ENCODE assay signal across 17 mouse cellular contexts in genomic region chr14:10020400-10021140, GRCm38 (mm10).
DNase-seq lines count a peak whose midpoint lies in the region; ATAC-seq and TF ChIP-seq lines count a peak whose summit lies in the region.
"Had no signal": no experiment of that assay in that cellular context is flagged by ENCODE, and none has a peak within 500 bp of the region (broad histone marks: within the 10 kb centered on the region; RNA-seq: fewer than 3 reads in every experiment).

No protein-coding gene starts in this region.

- peak; percentile 24 for DNase-seq in embryonic facial prominence, embryonic 11.5 days (ENCODE audit: low spot score)
- no peak for DNase-seq in embryonic facial prominence, embryonic 10.5 days (ENCODE audit: low spot score)
- peak; percentile 62 for DNase-seq in kidney, postnatal 0 days (ENCODE audit: low spot score)
- peak; percentile 4 for DNase-seq in lung, postnatal 36 days
- DNase-seq in lung, postnatal 14 days = no peak
- DNase-seq in stomach, postnatal 0 days (ENCODE audit: low spot score) = no peak
- DNase-seq in thymus, postnatal 10 days (ENCODE audit: low spot score in 2 of 2) = no peak
- DNase-seq: cerebellum, adult 2 months; embryo, embryonic 11 days; gastrocnemius, postnatal 25 days; kidney, adult 18-20 months; liver, embryonic 13.5 days; spleen, adult 18-20 months had no signal

- ATAC-seq in embryonic facial prominence, embryonic 11.5 days (replicated peaks; ENCODE audit: insufficient number of reproducible peaks, low FRiP score, low TSS enrichment, low read depth) = no peak
- no peak for ATAC-seq in kidney, postnatal 0 days (replicated peaks; ENCODE audit: low FRiP score, low read depth)
- no peak for ATAC-seq in kidney, embryonic 15.5 days (replicated peaks; ENCODE audit: low FRiP score)
- ATAC-seq in stomach, postnatal 0 days (ENCODE audit: low FRiP score, low TSS enrichment) = no peak

- H3K27ac ChIP-seq in embryonic facial prominence, embryonic 11.5 days (replicated peaks; ENCODE audit: low read depth, low read length) = no peak overlapping the region
- H3K27ac ChIP-seq in embryonic facial prominence, embryonic 10.5 days (replicated peaks) = no peak overlapping the region
- H3K27ac ChIP-seq in kidney, postnatal 0 days = no peak overlapping the region
- no peak overlapping the region for H3K27ac ChIP-seq in kidney, embryonic 15.5 days
- no peak overlapping the region for H3K27ac ChIP-seq in stomach, postnatal 0 days (replicated peaks)
- H3K27ac ChIP-seq: hindbrain, embryonic 12.5 days; liver, embryonic 13.5 days had no signal

- H3K4me1 ChIP-seq in embryonic facial prominence, embryonic 11.5 days (ENCODE audit: control insufficient read depth, insufficient read depth, low read length) = no peaks in the 10 kb centered on the region
- H3K4me1 ChIP-seq in embryonic facial prominence, embryonic 10.5 days = no peaks in the 10 kb centered on the region
- no peaks in the 10 kb centered on the region for H3K4me1 ChIP-seq in kidney, postnatal 0 days (replicated peaks; ENCODE audit: insufficient read depth, low read length)
- no peaks in the 10 kb centered on the region for H3K4me1 ChIP-seq in kidney, embryonic 15.5 days
- no peaks in the 10 kb centered on the region for H3K4me1 ChIP-seq in stomach, postnatal 0 days (replicated peaks; ENCODE audit: control insufficient read depth, insufficient read depth)
- H3K4me1 ChIP-seq: liver, embryonic 13.5 days; megakaryocyte, embryonic 14.5 days had no signal

- no peaks in the 10 kb centered on the region for H3K9me3 ChIP-seq in embryonic facial prominence, embryonic 11.5 days (replicated peaks; ENCODE audit: control insufficient read depth, low read length)
- H3K9me3 ChIP-seq in embryonic facial prominence, embryonic 10.5 days = no peaks in the 10 kb centered on the region
- H3K9me3 ChIP-seq in kidney, postnatal 0 days (replicated peaks; ENCODE audit: low read length) = no peaks in the 10 kb centered on the region
- H3K9me3 ChIP-seq in kidney, embryonic 15.5 days (replicated peaks) = no peaks in the 10 kb centered on the region
- H3K9me3 ChIP-seq in stomach, postnatal 0 days (ENCODE audit: control insufficient read depth, low read length) = no peaks in the 10 kb centered on the region
- H3K9me3 ChIP-seq: hindbrain, embryonic 12.5 days; liver, embryonic 13.5 days; megakaryocyte, embryonic 14.5 days had no signal

- TF ChIP-seq CTCF in kidney, postnatal 0 days (IDR thresholded peaks at IDR 0.05; ENCODE audit: low read depth) = peak; percentile 66
- TF ChIP-seq CTCF in stomach, postnatal 0 days (IDR thresholded peaks at IDR 0.05; ENCODE audit: low read depth) = peak; percentile 66

- no peak for TF ChIP-seq EP300 in stomach, postnatal 0 days (optimal IDR thresholded peaks at IDR 0.05)

- 85% methylated on average over 5 of the region's 5 CpGs for WGBS in embryonic facial prominence, embryonic 11.5 days
- WGBS in embryonic facial prominence, embryonic 10.5 days = 89% methylated on average over 5 of the region's 5 CpGs
- 80% methylated on average over 5 of the region's 5 CpGs for WGBS in kidney, postnatal 0 days
- WGBS in kidney, embryonic 15.5 days = 79% methylated on average over 5 of the region's 5 CpGs
- WGBS in stomach, postnatal 0 days = 78% methylated on average over 5 of the region's 5 CpGs

- no peak overlapping the region for H3K4me2 ChIP-seq in embryonic facial prominence, embryonic 11.5 days (ENCODE audit: low read depth, low read length)
- no peak overlapping the region for H3K4me2 ChIP-seq in kidney, postnatal 0 days (ENCODE audit: low read length)
- no peak overlapping the region for H3K4me2 ChIP-seq in kidney, embryonic 15.5 days
- H3K4me2 ChIP-seq in stomach, postnatal 0 days (replicated peaks; ENCODE audit: low read depth) = no peak overlapping the region
- H3K4me2 ChIP-seq: hindbrain, embryonic 12.5 days; liver, embryonic 13.5 days had no signal

- no peaks in the 10 kb centered on the region for H3K27me3 ChIP-seq in embryonic facial prominence, embryonic 11.5 days (ENCODE audit: control insufficient read depth, insufficient read depth, low read length)
- no peaks in the 10 kb centered on the region for H3K27me3 ChIP-seq in embryonic facial prominence, embryonic 10.5 days (replicated peaks; ENCODE audit: low read depth, poor library complexity, severe bottlenecking)
- H3K27me3 ChIP-seq in kidney, postnatal 0 days (ENCODE audit: insufficient read depth, low read length) = no peaks in the 10 kb centered on the region
- no peaks in the 10 kb centered on the region for H3K27me3 ChIP-seq in kidney, embryonic 15.5 days
- 0 out of 2 replicates have a peak, but pooled peaks cover 2% of the 10 kb centered on the region for H3K27me3 ChIP-seq in stomach, postnatal 0 days (ENCODE audit: control insufficient read depth, insufficient read depth, low read length)
- H3K27me3 ChIP-seq: hindbrain, embryonic 12.5 days; liver, embryonic 13.5 days; megakaryocyte, embryonic 14.5 days had no signal

- H3K4me3 ChIP-seq in embryonic facial prominence, embryonic 11.5 days (ENCODE audit: low read depth, low read length) = no peak overlapping the region
- no peak overlapping the region for H3K4me3 ChIP-seq in embryonic facial prominence, embryonic 10.5 days
- H3K4me3 ChIP-seq in kidney, postnatal 0 days (replicated peaks; ENCODE audit: low read depth, low read length) = no peak overlapping the region
- no peak overlapping the region for H3K4me3 ChIP-seq in kidney, embryonic 15.5 days (replicated peaks)
- H3K4me3 ChIP-seq in stomach, postnatal 0 days (ENCODE audit: low read depth, low read length) = no peak overlapping the region
- H3K4me3 ChIP-seq: erythroblast, embryonic 14.5 days; hindbrain, embryonic 12.5 days; liver, embryonic 13.5 days; megakaryocyte, embryonic 14.5 days had no signal

- H3K9ac ChIP-seq in embryonic facial prominence, embryonic 11.5 days (replicated peaks; ENCODE audit: low read length) = no peak overlapping the region
- H3K9ac ChIP-seq in kidney, postnatal 0 days (ENCODE audit: low read depth, low read length) = no peak overlapping the region
- no peak overlapping the region for H3K9ac ChIP-seq in kidney, embryonic 15.5 days
- H3K9ac ChIP-seq in stomach, postnatal 0 days (ENCODE audit: low read length) = no peak overlapping the region
- H3K9ac ChIP-seq: hindbrain, embryonic 12.5 days; liver, embryonic 13.5 days had no signal

- H3K36me3 ChIP-seq in embryonic facial prominence, embryonic 11.5 days (replicated peaks; ENCODE audit: control insufficient read depth, insufficient read depth, low read depth, low read length) = no peaks in the 10 kb centered on the region
- no peaks in the 10 kb centered on the region for H3K36me3 ChIP-seq in embryonic facial prominence, embryonic 10.5 days (replicated peaks)
- no peaks in the 10 kb centered on the region for H3K36me3 ChIP-seq in kidney, postnatal 0 days (ENCODE audit: insufficient read depth, low read length)
- H3K36me3 ChIP-seq in kidney, embryonic 15.5 days = no peaks in the 10 kb centered on the region
- no peaks in the 10 kb centered on the region for H3K36me3 ChIP-seq in stomach, postnatal 0 days (ENCODE audit: control insufficient read depth, insufficient read depth, low read length)
- H3K36me3 ChIP-seq: hindbrain, embryonic 12.5 days; liver, embryonic 13.5 days had no signal

Comparison
In these comparisons a context has a peak if more than half of its experiments do, and no peak if none do; other contexts are left out.
1. DNase-seq: peak in embryonic facial prominence, embryonic 11.5 days (single experiment), kidney, postnatal 0 days (single experiment) and lung, postnatal 36 days (single experiment); none in embryonic facial prominence, embryonic 10.5 days (single experiment), lung, postnatal 14 days (single experiment), stomach, postnatal 0 days (single experiment) and thymus, postnatal 10 days (0 of 2).